Mouse (Mus musculus) kidney, postnatal 4 days (tissue): Measurements from ENCODE around the gene Metap1d.
A peak's percentile ranks its signal among the peaks of the same experiment; 100 is the strongest.

ENCODE experiments used
- DNase-seq, 2 experiments: peaks; one replicate each; pipeline ENCODE4 v3.0.0; 2021; ENCODE audit warnings: mixed read lengths in 2 of 2

The Metap1d gene

GRCm38 (mm10) chr2:71475760-71476159 lies 22.7 kb downstream of the Metap1d start:
- DNase-seq: no peak

DNA sequence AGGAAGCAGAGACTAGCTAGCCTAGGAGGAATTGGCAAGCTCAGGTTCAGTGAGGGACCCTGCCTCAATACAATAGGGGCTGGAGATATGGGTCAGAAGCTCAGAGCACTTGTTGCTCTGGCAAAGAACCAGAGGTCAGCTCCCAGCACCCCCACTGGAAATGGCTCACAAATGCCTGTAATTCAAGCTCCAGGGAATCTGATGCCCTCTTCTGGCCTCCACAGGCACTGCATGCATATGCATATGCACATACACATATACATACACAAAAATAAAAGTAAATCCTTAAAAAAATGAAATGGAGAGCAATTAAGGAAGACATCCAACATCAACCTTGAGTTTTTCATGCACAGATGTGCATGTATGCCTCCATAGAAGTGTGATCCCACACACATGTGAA lies 24.7 kb downstream of the Metap1d start:
- DNase-seq: no peak

- no peak for DNase-seq
Observed at GRCm38 (mm10) chr2:71479917-71480316, 26.8 kb downstream of the Metap1d start.

- DNase-seq: no peak
Observed at GRCm38 (mm10) chr2:71481825-71482224, 28.7 kb downstream of the Metap1d start.

GRCm38 (mm10) chr2:71483046-71483716 lies 30.1 kb downstream of the Metap1d start:
- DNase-seq: no peak

DNA sequence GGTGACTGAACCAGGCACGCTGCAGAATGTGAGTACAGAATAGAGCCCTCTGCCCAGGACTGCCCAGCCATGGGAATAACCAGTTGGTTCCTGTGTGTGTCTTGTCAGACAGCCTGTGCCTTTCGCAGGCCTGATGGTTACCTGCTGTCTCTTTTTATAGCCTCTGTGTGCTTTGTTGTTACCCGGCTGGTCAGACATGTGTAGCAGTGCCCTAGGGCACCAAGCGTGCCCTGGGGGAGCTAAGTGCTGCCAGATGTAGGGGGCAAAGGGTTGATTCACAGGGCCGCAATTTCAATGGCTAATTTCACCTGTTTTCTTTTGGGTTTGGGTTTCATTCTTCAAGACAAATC lies 30.6 kb downstream of the Metap1d start:
- no peak for DNase-seq

GRCm38 (mm10) chr2:71491295-71491694 lies 38.2 kb downstream of the Metap1d start:
- no peak for DNase-seq

DNA sequence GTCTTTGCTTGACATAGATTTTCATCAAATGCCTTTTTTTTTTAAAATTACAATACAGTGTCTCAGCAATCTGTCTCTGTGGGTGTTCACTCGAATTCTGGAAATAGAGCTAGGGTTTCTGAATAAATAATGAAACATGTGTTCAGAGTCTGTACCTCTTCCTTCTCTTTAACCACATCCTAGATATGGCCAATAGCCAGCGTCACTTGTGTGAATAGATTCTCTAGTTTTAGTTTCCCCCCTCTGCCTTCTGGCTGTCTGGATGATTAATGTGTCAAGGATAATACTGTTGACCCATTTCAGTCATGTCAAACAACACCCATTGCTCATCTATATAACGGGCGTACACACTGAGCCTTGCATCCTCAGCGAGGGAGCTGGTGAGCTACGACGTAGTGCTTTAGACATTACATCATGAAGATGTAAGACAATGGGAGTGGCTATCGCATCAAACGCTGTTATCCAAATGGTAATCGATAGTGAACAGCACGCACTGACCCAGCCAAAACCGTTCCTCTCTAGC lies 40.1 kb downstream of the Metap1d start:
- DNase-seq: no peak

DNA sequence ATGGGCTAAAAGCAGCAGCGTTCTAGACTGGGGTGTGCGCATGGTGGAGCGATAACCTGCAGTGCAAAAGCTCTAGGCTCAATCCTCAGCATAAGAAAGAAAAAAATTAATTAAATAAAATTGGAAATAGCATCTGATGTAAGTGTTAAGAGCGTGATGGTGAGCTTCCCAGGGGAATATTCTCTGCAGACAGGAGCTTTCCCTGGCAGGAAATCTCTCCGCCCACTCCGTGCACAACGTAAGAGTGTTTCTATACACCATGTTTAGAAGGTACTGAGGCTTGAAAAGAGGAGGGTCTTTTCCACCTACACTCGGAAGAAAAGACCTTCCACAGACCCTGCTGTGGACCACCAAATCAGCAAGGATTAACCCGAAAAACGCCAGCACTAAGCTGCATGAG lies 41.4 kb downstream of the Metap1d start:
- no peak for DNase-seq

DNA sequence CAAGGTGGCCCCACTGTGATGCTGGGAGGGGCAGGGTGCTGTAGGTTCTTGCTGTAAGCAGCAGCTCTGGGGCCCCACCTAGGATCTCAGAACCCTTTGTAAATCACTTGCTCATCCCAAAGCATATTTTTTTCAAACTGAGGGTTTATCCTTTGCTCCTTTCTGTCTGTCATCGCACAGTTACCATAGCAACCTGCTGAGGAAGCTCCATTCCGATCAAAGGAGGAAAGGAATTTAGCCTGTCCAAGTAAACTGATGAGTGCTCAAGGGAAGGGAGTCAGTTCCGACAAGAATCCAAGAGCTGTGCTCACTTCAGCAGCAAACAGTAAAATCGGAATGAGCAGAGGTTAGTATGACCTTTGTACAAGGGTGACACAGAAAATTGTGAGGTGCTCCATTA lies 41.9 kb downstream of the Metap1d start:
- no peak for DNase-seq

DNA sequence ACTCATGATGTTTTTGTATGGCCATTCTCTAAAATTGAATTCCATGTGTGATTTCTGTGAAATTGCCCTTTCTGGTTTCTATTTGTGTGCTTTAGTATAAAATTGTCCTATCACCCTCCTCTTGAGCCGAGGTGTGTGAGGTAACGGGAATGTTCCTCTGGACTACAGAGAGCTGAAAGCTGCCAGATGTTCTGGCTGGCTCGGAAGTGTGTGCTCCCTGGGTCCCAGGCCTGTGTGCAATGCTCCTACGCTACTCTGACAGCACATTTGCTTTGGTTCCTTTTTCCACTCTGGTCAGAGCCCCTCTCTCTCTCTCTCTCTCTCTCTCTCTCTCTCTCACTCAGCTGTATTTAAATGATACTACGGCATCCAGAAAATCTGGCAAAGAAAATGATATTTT lies 44.1 kb downstream of the Metap1d start:
- no peak for DNase-seq

- no peak for DNase-seq
Observed at GRCm38 (mm10) chr2:71499276-71500230, 46.5 kb downstream of the Metap1d start.

GRCm38 (mm10) chr2:71504852-71505251 lies 51.8 kb downstream of the Metap1d start:
- DNase-seq: no peak

- DNase-seq: no peak
Observed at GRCm38 (mm10) chr2:71511209-71511608, 58.1 kb downstream of the Metap1d start.

DNA sequence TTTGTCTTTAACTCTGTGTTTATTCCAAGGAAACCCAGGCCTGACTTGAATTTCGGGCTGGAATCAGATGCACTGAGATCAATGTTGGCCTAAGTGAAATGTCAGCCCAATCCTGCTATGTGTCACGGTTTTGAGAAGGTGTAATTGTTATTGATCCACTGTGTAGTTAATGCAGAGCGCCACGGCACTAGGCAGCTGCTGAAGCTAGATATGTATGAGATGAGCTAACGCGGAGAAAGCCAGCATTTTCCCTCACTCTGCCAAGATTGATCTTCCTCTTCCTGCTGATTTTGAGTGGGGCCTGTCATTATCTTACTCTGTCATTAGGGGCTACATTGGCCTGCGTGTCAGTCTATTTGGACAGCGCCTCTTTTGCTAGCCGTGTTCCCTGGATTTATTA lies 59.2 kb downstream of the Metap1d start:
- no peak for DNase-seq

DNA sequence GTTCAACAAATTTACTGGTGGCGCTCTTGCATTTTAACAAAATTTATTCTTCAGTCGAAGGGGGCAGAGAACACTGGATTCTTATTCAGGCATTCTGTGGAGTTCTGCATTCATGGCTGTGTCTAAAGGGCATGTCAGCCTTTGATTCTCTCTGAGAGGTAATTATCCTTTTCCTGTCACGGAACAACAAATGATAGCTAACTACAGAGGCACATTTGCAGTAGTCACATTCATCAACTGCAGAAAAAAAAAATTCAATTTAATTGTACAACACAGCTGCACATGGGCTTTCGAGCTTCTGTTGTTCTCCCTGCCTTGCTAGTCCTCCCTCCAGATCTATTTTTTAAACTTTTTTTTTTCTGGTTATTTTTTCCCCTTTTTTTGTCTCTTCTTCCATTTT lies 63.9 kb downstream of the Metap1d start:
- DNase-seq: no peak

DNA sequence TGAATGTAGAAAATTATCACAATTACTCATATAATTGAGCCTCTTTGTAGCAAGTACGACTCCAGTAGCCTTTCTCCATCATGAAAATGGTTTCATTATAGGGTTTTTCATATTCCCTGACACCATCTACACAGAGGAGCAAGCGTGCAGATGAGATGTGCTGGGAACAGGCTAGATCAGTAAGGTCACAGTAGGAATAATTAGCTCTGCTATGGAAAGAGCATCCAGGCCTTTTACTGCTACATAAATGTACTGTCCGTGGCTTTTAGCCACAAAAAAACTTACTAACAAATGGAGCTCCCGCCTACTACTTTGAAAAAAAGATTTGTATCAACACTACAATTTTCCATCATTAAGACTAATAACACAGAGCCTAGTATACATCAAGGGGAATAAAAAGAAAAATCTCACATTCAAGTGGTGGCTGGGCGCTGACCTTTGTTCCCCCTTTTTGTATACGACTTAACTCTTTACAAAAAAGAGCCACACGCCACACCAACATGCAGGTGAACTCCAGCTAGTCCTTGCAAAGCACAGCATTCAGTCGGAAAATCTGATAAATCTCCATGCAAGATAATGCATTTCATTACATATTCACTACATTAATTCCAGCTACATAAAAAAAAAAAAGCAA lies 64.5 kb downstream of the Metap1d start:
- no peak for DNase-seq

DNA sequence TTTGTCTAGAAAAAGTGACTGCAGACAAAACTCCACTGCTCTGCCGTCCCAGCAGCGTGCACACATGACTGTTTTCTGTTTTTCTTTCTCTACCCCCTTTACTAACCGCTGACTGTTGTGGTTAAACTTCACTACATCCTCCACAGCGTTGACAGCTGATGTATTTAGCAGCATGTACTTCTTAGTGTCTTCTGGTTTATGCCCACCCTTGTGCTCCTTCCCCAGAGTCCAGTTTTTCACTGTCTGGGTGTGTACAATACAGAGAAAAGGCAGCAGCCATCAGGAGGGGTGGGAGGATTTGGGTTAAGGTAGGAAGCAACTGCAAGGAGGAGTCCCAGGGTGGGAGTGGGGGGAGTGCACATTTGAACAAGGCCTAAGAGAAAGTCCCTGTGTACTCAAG lies 69.8 kb downstream of the Metap1d start:
- DNase-seq: no peak

GRCm38 (mm10) chr2:71523431-71523830 lies 70.4 kb downstream of the Metap1d start:
- DNase-seq: no peak

GRCm38 (mm10) chr2:71524763-71525162 lies 71.7 kb downstream of the Metap1d start:
- DNase-seq: peak in 1 of 2 experiments; percentile 7

GRCm38 (mm10) chr2:71526595-71527322 lies 73.7 kb downstream of the Metap1d start:
- DNase-seq: no peak

DNA sequence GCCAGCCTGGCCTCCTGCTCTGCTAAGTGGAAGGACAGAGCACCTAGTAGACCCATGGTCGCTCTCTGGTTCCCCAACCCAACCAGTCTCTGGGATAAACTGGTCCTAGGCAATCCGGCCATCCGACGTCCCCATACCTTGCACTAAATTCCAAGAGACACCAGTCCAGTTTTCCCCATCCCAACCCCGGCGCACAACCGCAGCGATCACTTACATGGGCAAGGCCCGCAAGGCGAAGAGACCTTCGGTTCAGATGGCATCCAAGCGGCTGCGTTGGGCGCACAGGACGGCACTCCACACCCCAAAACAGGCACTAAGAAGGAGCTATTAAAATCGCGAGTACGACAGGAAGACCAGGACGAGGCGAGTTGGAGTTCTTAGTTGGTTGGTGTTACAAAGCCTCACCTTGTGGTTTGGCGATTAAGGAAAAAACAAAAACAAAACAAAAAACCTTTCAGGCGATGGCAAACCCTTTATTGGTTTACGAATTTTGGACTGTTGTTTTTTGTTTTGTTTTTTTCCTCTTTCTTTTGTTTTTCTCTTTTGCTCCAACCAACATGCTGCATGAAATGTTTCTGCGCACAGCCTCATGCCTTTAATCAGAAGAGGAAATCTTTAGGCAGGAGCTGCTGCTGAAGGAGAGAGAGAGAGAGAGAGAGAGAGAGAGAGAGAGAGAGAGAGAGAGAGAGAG lies 74.4 kb downstream of the Metap1d start:
- DNase-seq: peak in 1 of 2 experiments; percentile 35
